Mouse (Mus musculus) regulatory T cell (primary cell): ENCODE data around the gene Srprb.

Source experiments
- in situ Hi-C: fragments of 300-600 bp; cut with MboI, MseI; formaldehyde crosslinking; loops from one replicate; pipeline ENCODE4 v1.15.1; 2025; ENCODE audit warnings: high pct_unique_total_duplicates

Gene Srprb

DNA sequence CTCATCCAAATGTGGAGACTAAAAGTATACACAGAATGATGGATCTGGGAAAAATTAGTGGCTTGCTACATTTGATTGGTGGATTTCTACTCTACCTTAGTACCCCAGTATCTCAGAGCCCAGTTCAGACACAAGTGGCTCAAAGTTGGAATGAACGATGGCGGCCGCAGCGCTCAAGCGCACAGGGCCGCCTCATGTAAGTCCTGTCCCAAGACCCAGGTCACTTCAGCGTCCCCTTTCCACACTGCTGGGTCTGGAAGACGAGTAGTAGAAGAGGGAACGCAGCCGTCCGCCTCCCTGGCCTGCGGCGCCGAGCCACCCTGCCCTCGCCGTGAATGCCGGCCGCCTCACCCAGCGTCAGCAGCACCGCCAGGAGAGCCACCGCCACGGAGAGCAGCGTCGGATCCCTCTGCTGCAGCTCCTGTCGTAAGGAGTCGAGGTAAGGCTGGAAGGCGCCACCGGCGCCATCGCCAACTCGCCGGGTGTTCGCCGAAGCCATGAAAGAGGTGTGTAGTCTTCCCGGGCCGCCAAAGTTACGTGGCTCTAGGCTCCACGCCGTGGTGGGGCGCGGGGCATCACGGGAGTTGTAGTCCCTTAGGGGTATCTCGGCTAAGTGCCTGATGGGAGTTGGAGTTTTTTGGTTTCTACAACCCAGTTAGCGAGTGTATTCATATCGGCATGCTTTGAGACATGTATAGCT, at the start of gene Srprb:
TSS of gene Srprb (minus strand) at position 577 of the 700 bp plus-strand sequence.
- in situ Hi-C loops: no loop called here

- in situ Hi-C loops: no loop called here
Observed at GRCm38 (mm10) chr9:103248618-103249017, 46.7 kb upstream of the Srprb start.

- in situ Hi-C loops: no loop called here
Observed at GRCm38 (mm10) chr9:103246526-103247168, 44.7 kb upstream of the Srprb start.

- in situ Hi-C loops: no loop called here
Observed at GRCm38 (mm10) chr9:103243640-103244039, 41.7 kb upstream of the Srprb start.

DNA sequence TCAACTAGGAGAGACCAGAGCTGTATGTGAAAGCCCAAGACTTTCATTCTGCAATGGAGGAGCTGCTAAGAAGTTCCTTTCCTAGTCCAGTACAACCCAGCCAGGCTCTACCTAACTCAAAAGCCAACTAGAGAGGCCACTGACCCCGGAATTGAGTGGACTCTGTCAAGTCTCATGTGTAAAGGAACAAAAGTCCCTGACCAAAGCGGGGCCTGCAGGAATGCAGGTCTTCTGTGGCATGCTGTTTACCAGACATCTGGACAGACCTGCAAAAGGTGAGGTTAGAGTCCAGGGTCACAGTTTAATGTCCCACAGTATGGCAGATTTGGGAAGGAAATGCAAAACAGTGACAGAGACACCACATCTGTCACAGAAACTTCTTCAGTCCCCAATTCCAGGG, 39.3 kb upstream of the Srprb start:
- in situ Hi-C loops: no loop called here

- in situ Hi-C loops: no loop called here
Observed at GRCm38 (mm10) chr9:103239471-103239870, 37.5 kb upstream of the Srprb start.

- in situ Hi-C loops: no loop called here
Observed at GRCm38 (mm10) chr9:103234565-103235165, 32.7 kb upstream of the Srprb start.

GRCm38 (mm10) chr9:103234059-103234458, 32.1 kb upstream of the Srprb start:
- in situ Hi-C loops: no loop called here

DNA sequence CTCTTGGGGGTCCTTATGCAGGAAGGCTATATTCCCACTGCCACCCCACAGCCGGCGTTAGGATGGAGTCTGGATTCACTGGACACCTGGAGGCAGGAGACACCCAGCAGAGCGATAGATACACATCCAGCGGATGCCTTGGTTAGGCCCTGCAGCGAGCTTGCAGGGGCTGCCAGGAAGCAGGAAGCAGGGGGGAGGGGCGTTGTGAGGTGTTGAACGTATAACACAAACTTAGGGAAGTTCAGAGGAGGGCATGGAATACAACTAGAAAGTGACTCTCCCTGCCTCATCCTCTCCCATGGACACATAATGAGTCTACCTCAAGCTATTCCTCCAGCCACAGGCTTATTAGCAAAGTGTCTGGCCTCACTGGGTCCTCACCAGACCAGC, 31.1 kb upstream of the Srprb start:
- in situ Hi-C loops: no loop called here

- in situ Hi-C loops: no loop called here
Observed at GRCm38 (mm10) chr9:103232232-103233005, 30.5 kb upstream of the Srprb start.

DNA sequence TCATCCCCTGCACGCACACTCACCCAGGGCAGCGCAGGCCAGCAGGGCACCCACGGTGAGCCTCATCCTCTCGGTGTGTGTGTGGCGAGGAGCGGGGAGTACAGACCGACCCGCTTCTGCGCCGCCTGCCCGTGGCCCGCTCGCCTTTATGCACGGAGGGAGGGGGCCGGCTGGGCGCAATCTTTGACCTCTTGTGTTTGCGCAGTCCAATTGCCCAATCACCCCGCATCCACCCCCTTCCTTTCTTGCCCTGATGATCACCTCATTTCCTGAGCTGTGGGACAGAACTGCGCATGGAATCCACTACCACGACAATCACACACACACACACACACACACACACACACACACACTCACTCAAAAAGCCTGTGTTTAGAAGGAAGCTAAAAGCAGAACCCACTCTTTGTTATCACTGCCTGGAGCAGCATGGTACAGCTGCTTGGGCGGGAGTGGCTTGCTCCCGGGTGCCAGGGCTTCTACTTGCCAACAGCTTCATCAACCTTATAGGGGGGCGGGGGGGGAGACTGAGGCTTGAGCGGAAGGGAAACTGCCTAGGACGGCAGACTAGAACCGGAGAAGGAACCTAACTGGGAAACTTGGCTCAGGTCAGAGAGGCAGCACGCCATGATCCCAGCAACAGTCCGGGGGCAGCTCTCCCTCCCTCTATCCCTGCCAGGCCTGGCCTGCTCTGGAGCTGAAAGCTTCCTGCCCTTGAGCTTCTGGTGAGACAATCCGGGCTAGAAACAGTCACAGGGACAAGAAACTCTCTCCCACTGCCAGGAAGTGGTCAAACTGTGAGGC, 28.4 kb upstream of the Srprb start, which contains the start of the genes Gm20425 and Trf:
TSS of gene Gm20425 (minus strand) at position 157 of the 801 bp plus-strand sequence.
TSS of gene Trf (minus strand) at position 294 of the 801 bp plus-strand sequence.
- in situ Hi-C loops: no loop called here

- in situ Hi-C loops: loop anchor here (10.0 kb wide), 1 partner anchor 776 kb away; the partner anchor contains the start of gene Nphp3
Observed at GRCm38 (mm10) chr9:103229037-103229867, 27.3 kb upstream of the Srprb start.

- in situ Hi-C loops: loop anchor here (10.0 kb wide), 1 partner anchor 776 kb away; the partner anchor contains the start of gene Nphp3
Observed at GRCm38 (mm10) chr9:103228370-103229003, 26.6 kb upstream of the Srprb start.

DNA sequence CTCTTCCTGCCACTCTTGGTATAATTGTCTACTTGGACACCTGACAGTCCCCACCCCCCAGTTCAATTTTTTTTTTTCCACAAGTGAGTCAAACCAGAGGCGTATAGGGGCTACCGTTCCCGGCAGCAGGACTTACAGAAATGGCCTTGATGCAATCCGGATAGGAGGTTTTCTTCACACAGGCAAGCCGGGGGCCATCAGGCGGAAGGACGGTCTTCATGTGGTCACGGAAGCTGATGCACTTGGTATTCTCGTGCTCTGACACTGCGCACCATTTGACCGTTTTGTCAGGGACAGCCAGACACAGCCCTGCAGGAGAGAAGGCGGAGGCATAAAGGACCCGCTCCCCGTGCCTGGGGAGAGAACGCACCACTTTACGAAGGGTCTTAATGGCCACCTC, 25.8 kb upstream of the Srprb start:
- in situ Hi-C loops: loop anchor here (10.0 kb wide), 1 partner anchor 777 kb away; the partner anchor contains the start of gene Nphp3

DNA sequence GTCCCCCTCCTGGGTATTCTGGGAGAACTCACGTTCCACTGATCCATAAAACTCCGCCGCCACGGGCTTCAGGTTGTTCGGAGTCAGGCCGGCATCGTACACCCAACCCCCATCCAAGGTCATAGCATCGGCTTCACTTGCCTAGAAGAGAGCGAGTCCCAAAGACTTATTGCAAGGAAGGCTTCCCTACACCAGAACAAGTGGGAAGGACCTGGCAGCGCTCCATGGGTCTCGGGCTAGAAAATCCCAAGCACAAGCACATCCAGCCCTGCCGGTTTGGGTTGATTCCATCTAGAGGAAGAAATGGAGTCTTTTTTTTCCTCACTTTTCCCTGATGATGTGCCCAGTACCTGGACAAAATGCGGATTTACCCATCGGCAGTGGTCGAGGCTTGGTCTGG, 24.9 kb upstream of the Srprb start:
- in situ Hi-C loops: loop anchor here (10.0 kb wide), 1 partner anchor 778 kb away; the partner anchor contains the start of gene Nphp3

DNA sequence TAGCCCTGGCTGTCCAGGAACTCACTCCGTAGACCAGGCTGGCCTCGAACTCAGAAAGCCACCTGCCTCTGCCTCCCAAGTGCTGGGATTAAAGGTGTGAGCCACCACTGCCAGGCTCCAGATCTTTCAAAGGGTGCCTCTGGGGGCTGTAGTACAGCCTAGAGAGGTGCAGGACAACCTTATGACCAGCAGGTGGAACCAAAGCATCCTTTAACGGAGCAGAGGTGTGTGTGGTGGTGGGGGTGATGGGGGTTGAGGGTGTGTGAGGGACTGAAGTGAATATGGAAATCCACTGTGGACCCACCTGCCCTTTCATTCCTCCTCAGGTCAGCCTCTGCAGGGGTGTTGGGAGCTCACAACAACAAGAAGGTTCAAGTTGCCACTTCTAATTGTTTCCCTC, 23.5 kb upstream of the Srprb start:
- in situ Hi-C loops: loop anchor here (10.0 kb wide), 1 partner anchor 779 kb away; the partner anchor contains the start of gene Nphp3

GRCm38 (mm10) chr9:103224721-103225120, 22.8 kb upstream of the Srprb start:
- in situ Hi-C loops: loop anchor here (10.0 kb wide), 1 partner anchor 780 kb away; the partner anchor contains the start of gene Nphp3

- in situ Hi-C loops: no loop called here
Observed at GRCm38 (mm10) chr9:103214281-103214680, 12.3 kb upstream of the Srprb start.

GRCm38 (mm10) chr9:103213631-103214030, 11.7 kb upstream of the Srprb start:
- in situ Hi-C loops: no loop called here
